Mouse (Mus musculus) frontal cortex, adult (tissue): Measurements from ENCODE around the gene Zfp512b.

Experiments
- ATAC-seq: cut with Nextera tagmentation; 2 replicates; pipeline ENCODE4 v1.9.2; 2017; ENCODE audit warnings: mild to moderate bottlenecking, moderate library complexity, mixed read lengths; ENCODE audit not compliant: low TSS enrichment

The Zfp512b gene

GRCm38 (mm10) chr2:181572921-181573920, 19.4 kb downstream of the Zfp512b start:
- ATAC-seq, result no peak

GRCm38 (mm10) chr2:181571941-181572670, 20.5 kb downstream of the Zfp512b start:
- no peak for ATAC-seq

DNA sequence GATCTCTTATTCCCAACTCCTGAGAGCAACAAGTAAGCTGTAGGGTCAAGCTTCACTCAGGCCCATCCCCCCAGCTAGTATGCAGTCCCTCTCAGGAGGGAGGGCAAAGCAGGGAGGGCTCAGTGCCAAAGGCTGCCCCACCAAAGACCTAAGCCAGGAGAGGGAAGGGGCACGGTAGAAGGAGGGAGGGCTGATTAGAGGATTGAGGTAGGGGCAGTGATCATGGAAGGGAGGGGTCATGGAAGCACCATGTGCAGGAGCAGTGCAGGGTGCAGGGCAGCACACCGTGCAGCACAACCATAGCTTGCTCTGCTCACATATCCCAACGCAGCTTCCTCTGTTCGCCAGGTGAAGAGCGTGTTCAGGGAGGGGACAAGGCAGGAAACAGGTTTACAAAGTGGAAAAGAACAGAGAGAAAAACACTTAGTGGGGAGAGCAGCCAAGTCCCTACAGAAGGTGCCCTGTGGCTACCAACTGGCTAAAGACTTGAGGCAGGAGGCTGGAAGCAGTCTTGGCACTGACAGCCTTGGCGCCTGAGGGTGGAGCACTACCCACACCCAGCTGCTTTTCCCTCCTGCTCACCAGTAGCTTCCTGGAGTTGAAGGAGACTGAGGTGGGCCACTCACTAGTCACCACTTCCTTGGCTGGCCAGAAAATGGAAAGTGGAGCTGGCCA, 21.5 kb downstream of the Zfp512b start:
- peak; percentile 60 for ATAC-seq

- no peak for ATAC-seq
Observed at GRCm38 (mm10) chr2:181570375-181570774, 22.2 kb downstream of the Zfp512b start.

- ATAC-seq, result no peak
Observed at GRCm38 (mm10) chr2:181569856-181570255, 22.7 kb downstream of the Zfp512b start.

DNA sequence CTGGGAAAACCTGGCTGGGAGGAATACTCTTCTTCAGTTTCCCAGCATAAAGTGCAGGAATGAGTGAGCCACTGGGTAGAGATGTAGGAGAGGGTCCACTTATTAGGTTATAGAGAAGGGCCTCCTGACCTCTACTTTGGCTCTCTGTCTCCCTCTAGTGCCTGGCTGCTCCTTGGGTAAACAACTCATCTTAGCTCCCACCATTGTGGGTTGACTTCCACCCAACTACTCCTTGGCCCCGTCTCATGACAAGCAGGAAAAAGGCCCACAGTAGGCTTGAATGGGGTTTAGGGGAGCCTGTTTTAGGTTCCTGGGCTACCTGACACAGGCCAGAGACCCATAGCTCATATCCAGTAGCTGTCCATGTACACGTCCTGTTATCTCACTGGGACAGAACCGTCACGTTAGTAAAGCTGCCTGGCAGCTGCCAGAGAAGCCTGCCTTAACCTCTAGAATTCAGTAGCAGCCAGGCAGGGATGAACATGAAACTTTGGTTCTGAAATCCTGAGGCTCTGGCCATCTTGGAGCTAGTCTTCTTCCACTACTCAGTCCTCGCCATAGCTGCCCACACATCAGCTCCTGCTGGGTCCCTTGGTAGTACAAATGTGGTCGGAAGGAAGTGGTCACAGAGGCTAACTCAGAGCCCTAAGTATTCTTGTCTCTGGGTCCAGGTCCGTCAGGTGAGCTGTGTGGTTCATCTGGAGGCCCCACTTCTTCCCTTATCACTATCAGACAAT, 24.2 kb downstream of the Zfp512b start:
- no peak for ATAC-seq

GRCm38 (mm10) chr2:181567338-181567737, 25.3 kb downstream of the Zfp512b start:
- no peak for ATAC-seq

DNA sequence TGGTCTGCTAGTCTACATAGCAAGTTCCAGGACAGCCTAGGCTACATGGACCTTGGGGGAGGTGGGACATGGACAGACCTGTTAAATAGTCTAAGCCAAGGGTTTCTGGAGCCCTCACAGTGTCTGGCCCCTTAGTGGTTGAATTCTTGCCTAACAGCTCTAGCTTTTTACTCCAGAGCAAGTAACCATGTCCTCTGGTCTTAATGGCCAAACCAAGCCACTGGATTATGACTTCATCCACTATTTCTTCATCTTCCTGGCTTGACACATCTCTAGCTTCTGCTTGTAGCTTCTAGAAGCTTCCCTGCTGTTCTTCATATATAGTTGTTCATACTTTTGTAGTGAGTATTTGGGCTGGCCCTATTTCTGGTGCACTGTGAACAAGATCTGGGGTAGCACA, 38.8 kb downstream of the Zfp512b start:
- ATAC-seq, result no peak

- ATAC-seq, result no peak
Observed at GRCm38 (mm10) chr2:181550233-181550632, 42.4 kb downstream of the Zfp512b start.

- no peak for ATAC-seq
Observed at GRCm38 (mm10) chr2:181548682-181549081, 43.9 kb downstream of the Zfp512b start.

DNA sequence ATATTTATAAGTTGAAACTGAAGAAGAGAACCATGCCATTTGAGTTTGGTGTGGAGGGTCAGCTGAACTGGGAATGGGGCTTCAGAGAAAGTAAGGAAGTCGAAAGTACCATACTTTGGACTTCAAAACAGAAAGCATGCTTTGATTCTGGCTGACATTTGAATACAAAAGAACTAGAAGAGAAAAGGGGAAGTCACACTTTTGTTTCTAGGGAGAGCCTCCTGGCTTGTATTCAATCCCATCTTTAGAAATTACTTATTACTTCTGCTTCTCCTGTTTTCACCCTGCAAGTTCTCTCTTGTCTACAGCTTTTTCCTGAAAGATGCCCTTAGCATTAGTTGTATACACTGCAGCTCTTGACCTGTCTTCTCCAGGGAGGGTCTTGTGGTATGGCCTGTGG, 44.4 kb downstream of the Zfp512b start:
- no peak for ATAC-seq

- ATAC-seq, result no peak
Observed at GRCm38 (mm10) chr2:181546142-181546541, 46.5 kb downstream of the Zfp512b start.

- ATAC-seq, result no peak
Observed at GRCm38 (mm10) chr2:181541761-181542380, 50.7 kb downstream of the Zfp512b start.

GRCm38 (mm10) chr2:181537444-181538047, 55.1 kb downstream of the Zfp512b start:
- peak; percentile 99 for ATAC-seq

DNA sequence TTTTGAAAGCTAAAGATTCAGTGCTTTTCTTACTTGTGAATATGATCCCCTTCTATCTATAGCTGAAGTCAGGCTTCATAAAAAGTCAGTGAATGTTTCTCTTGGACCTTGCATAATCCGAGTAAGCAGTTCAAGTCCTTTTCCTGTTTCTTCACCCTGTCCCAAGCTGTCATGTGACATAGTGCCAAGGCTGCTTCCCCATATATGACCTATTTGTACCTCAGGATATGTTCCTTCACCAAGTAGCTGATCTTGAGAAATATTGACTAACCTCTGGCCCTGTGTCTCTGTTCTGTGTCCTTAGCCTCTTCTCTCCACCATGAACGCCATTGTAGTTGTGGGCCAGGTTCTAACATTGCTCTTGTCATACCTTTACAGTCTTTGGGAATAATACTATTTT, 56.2 kb downstream of the Zfp512b start:
- no peak for ATAC-seq

- ATAC-seq, result no peak
Observed at GRCm38 (mm10) chr2:181532589-181532988, 60.0 kb downstream of the Zfp512b start.
